Mouse (Mus musculus): Measurements from ENCODE around the gene Fam160b1. TPM values are rescaled to one million over a fixed set of nuclear protein-coding genes. Genes with fewer than 3 reads are reported as not detected.

Gene Fam160b1
- polyA plus RNA-seq, 1 experiment from 2014 or later: 14.9 TPM

DNA sequence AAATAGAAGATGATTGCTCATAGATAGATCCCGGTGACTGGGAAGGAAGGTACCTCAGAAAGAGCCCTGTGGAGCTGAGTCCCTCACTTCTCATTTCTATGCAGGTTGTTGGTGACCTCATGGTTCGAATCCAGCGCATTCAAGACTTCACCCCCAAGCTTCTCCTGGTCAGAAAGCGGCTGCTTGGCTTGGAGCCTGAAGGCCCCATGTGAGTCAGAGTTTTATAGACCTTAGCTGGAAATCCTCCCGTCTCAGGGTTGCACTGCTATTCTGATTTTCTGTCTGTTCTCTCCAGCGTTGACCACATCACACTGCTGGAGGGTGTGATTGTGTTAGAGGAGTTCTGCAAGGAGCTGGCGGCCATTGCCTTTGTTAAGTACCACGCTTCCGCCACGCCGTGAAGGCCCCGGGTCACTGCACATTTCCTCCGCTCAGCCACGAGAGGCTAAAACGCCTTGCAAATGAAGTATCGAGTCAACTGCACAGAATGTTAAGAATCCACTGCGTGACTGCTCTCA lies 25.8 kb downstream of the Fam160b1 start:
- WGBS: 85% methylated on average over 17 of the region's 17 CpGs
- Histone ChIP-seq H3K4me1 (ENCODE audit: insufficient read depth, low read depth, low read length) (no peaks in the 10 kb centered on the region), H3K27ac (ENCODE audit: low read length) (no peak overlapping the region), H3K36me3 (ENCODE audit: insufficient read depth, low read length) (peaks cover 53% of the 10 kb centered on the region), H3K27me3 (replicated peaks; ENCODE audit: insufficient read depth, low read length) (no peaks in the 10 kb centered on the region), H3K4me2 (replicated peaks; ENCODE audit: low read depth, low read length) (no peak overlapping the region), H3K4me3 (ENCODE audit: low read depth, low read length) (no peak overlapping the region), H3K9ac (replicated peaks; ENCODE audit: low read depth) (no peak overlapping the region), H3K9me3 (ENCODE audit: low read length) (no peaks in the 10 kb centered on the region)
- ATAC-seq: no peak
- no peak for DNase-seq (ENCODE audit: low spot score)
- TF ChIP-seq CTCF (IDR thresholded peaks at IDR 0.05) (no peak), EP300 (IDR thresholded peaks at IDR 0.05) (no peak)

- Histone ChIP-seq H3K36me3 (ENCODE audit: insufficient read depth, low read length) (peaks cover 8% of the 10 kb centered on the region), H3K4me3 (ENCODE audit: low read depth, low read length) (no peak overlapping the region), H3K27me3 (replicated peaks; ENCODE audit: insufficient read depth, low read length) (no peaks in the 10 kb centered on the region), H3K4me2 (replicated peaks; ENCODE audit: low read depth, low read length) (no peak overlapping the region), H3K4me1 (ENCODE audit: insufficient read depth, low read depth, low read length) (no peaks in the 10 kb centered on the region), H3K27ac (ENCODE audit: low read length) (no peak overlapping the region), H3K9ac (replicated peaks; ENCODE audit: low read depth) (no peak overlapping the region), H3K9me3 (ENCODE audit: low read length) (no peaks in the 10 kb centered on the region)
- no peak for TF ChIP-seq CTCF (IDR thresholded peaks at IDR 0.05)
- no peak for TF ChIP-seq EP300 (IDR thresholded peaks at IDR 0.05)
- WGBS: 95% methylated on average over 3 of the region's 3 CpGs
- ATAC-seq: no peak
- DNase-seq (ENCODE audit: low spot score): no peak
Measured at GRCm38 (mm10) chr19:57391545-57391944, 31.1 kb downstream of the Fam160b1 start.

GRCm38 (mm10) chr19:57393357-57393957 lies 33.0 kb downstream of the Fam160b1 start:
- Histone ChIP-seq H3K36me3 (ENCODE audit: insufficient read depth, low read length) (peaks cover 1% of the 10 kb centered on the region; the same call in 1 of the 2 replicates), H3K4me3 (ENCODE audit: low read depth, low read length) (no peak overlapping the region), H3K4me2 (replicated peaks; ENCODE audit: low read depth, low read length) (no peak overlapping the region), H3K9ac (replicated peaks; ENCODE audit: low read depth) (no peak overlapping the region), H3K4me1 (ENCODE audit: insufficient read depth, low read depth, low read length) (no peaks in the 10 kb centered on the region), H3K9me3 (ENCODE audit: low read length) (no peaks in the 10 kb centered on the region), H3K27me3 (replicated peaks; ENCODE audit: insufficient read depth, low read length) (no peaks in the 10 kb centered on the region), H3K27ac (ENCODE audit: low read length) (no peak overlapping the region)
- ATAC-seq: no peak
- no peak for TF ChIP-seq CTCF (IDR thresholded peaks at IDR 0.05)
- TF ChIP-seq EP300 (IDR thresholded peaks at IDR 0.05): no peak
- WGBS: 71% methylated on average over 6 of the region's 6 CpGs
- no peak for DNase-seq (ENCODE audit: low spot score)

DNA sequence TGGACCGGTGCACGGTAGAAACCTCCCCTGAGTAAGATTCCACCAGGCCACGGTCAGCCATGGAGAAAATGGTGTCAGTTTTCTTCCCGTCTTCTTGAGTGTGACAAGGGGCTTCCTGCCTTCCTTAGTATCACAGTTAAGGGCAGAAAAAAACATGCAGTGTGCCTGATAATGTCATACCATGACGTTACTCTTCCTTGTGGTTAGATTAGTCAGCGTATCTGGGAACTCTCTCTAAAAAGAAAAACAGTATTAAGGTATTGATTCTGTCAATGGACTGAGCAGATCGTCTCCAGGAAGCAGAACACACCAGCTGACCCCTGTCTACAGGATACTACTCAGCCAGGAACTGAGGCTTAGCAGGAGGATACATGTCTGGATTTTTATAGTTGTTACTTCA lies 36.1 kb downstream of the Fam160b1 start:
- no peak for TF ChIP-seq EP300 (IDR thresholded peaks at IDR 0.05)
- TF ChIP-seq CTCF (IDR thresholded peaks at IDR 0.05): no peak
- no peaks in the 10 kb centered on the region for H3K4me1 ChIP-seq (ENCODE audit: insufficient read depth, low read depth, low read length)
- no peak overlapping the region for H3K9ac ChIP-seq (replicated peaks; ENCODE audit: low read depth)
- no peaks in the 10 kb centered on the region for H3K36me3 ChIP-seq (ENCODE audit: insufficient read depth, low read length)
- H3K27ac ChIP-seq (ENCODE audit: low read length): no peak overlapping the region
- no peak overlapping the region for H3K4me3 ChIP-seq (ENCODE audit: low read depth, low read length)
- H3K9me3 ChIP-seq (ENCODE audit: low read length): no peaks in the 10 kb centered on the region
- DNase-seq (ENCODE audit: low spot score) (no peak), ATAC-seq (no peak)
- no peak overlapping the region for H3K4me2 ChIP-seq (replicated peaks; ENCODE audit: low read depth, low read length)
- no peaks in the 10 kb centered on the region for H3K27me3 ChIP-seq (replicated peaks; ENCODE audit: insufficient read depth, low read length)
- 66% methylated on average over 7 of the region's 7 CpGs for WGBS

- H3K9me3 ChIP-seq (ENCODE audit: low read length): no peaks in the 10 kb centered on the region
- ATAC-seq (no peak), DNase-seq (ENCODE audit: low spot score) (no peak)
- TF ChIP-seq EP300 (IDR thresholded peaks at IDR 0.05) (no peak), CTCF (IDR thresholded peaks at IDR 0.05) (no peak)
- H3K27ac ChIP-seq (ENCODE audit: low read length): no peak overlapping the region
- H3K36me3 ChIP-seq (ENCODE audit: insufficient read depth, low read length): no peaks in the 10 kb centered on the region
- no peak overlapping the region for H3K4me2 ChIP-seq (replicated peaks; ENCODE audit: low read depth, low read length)
- no peak overlapping the region for H3K4me3 ChIP-seq (ENCODE audit: low read depth, low read length)
- no peak overlapping the region for H3K9ac ChIP-seq (replicated peaks; ENCODE audit: low read depth)
- H3K4me1 ChIP-seq (ENCODE audit: insufficient read depth, low read depth, low read length): no peaks in the 10 kb centered on the region
- WGBS: 63% methylated on average over 6 of the region's 6 CpGs
- H3K27me3 ChIP-seq (replicated peaks; ENCODE audit: insufficient read depth, low read length): no peaks in the 10 kb centered on the region
Measured at GRCm38 (mm10) chr19:57402364-57402763, 41.9 kb downstream of the Fam160b1 start.

DNA sequence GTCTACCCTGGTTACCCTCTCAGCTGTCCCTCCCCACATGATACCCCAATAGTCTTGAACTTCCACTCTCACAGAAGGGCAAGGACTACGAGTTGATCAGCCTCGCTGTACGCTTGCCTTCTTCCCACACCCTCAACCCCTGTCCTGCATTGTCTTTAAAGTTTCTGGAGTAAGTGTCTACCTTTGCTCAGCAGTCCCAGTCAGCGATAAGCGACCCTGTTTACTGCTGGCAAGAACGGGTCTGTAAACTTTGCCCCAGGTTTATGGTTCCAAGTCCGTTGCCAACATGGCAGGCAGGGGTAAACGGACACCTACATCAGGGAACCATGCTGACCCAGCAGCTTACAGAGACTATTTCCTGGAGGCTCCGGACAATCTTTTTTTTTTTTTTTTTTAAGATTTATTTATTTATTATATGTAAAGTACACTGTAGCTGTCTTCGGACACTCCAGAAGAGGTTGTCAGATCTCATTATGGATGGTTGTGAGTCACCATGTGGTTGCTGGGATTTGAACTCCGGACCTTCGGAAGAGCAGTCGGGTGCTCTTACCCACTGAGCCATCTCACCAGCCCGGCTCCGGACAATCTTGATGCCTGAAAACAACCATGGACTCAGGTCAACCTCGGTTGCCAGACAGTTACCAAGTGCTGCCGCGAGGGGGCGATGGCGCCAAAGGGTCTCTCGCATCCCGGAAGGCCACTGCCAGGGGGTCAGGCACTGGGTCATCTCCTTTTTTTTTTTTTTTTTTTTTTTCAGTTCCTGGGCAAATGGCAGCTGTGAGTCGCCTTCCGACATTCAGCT lies 43.4 kb downstream of the Fam160b1 start:
- DNase-seq (ENCODE audit: low spot score) (peak; percentile 82), ATAC-seq (peak; percentile 74)
- no peaks in the 10 kb centered on the region for H3K27me3 ChIP-seq (replicated peaks; ENCODE audit: insufficient read depth, low read length)
- no peak overlapping the region; the same call in 1 of the 2 replicates for H3K4me2 ChIP-seq (replicated peaks; ENCODE audit: low read depth, low read length)
- H3K4me3 ChIP-seq (ENCODE audit: low read depth, low read length): no peak overlapping the region
- no peak overlapping the region for H3K9ac ChIP-seq (replicated peaks; ENCODE audit: low read depth)
- TF ChIP-seq EP300 (IDR thresholded peaks at IDR 0.05): 0 out of 2 replicates have a peak, but pooled peaks have one; percentile 12
- TF ChIP-seq CTCF (IDR thresholded peaks at IDR 0.05): peak; percentile 90
- H3K27ac ChIP-seq (ENCODE audit: low read length): no peak overlapping the region
- 8% methylated on average over 24 of the region's 24 CpGs for WGBS
- H3K9me3 ChIP-seq (ENCODE audit: low read length): no peaks in the 10 kb centered on the region
- no peaks in the 10 kb centered on the region for H3K4me1 ChIP-seq (ENCODE audit: insufficient read depth, low read depth, low read length)
- no peaks in the 10 kb centered on the region for H3K36me3 ChIP-seq (ENCODE audit: insufficient read depth, low read length)
